Mouse (Mus musculus): Measurements from ENCODE around the gene Gm7579. TPM values are rescaled to one million over a fixed set of nuclear protein-coding genes. Genes with fewer than 3 reads are reported as not detected.
"Not testable (repeated sequence)": the region's sequence is repeated elsewhere in the genome, so short reads cannot be mapped to it uniquely, and the experiment has no call there.

The Gm7579 gene
- polyA plus RNA-seq, 1 experiment from 2014 or later = not detected

DNA sequence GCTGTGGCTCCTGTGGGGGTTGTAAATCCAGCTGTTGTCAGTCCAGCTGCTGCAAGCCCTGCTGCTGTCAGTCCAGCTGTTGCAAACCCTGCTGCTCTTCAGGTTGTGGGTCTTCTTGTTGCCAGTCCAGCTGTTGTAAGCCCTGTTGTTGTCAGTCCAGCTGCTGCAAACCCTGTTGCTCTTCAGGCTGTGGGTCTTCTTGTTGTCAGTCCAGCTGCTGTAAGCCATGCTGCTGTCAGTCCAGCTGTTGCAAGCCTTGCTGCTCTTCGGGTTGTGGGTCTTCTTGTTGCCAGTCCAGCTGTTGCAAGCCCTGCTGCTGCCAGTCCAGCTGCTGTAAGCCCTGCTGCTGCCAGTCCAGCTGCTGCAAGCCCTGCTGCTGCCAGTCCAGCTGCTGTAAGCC is 477 bp downstream of the Gm7579 start:
- H3K27ac ChIP-seq; ATAC-seq (ENCODE audit: insufficient number of reproducible peaks, insufficient read depth, low FRiP score, low TSS enrichment, low read depth); H3K9me3 ChIP-seq; H3K4me3 ChIP-seq; H3K36me3 ChIP-seq; H3K4me2 ChIP-seq; H3K4me1 ChIP-seq; H3K9ac ChIP-seq; H3K27me3 ChIP-seq: not testable (repeated sequence)
- WGBS = 57% methylated on average over 1 of the region's 1 CpGs

DNA sequence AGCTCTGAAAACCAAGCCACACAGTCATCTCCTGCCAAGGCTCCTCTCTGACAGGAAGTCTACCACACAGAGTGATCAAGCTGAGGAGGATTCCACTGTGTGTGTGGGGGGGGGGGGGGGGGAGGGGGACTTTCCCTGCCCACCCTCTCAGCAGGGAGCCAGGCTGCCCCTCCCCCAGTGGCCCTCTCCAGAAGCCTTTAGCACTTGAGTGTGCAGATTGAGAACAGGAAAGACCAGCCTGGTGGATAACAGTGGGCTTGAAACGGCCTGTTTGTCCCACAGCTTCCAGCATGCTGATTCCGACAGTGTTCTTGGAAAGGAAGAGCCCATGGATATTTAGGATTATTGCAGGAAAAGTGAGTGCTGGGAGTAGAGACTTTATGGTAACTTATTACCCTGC is 12.9 kb downstream of the Gm7579 start:
- Histone ChIP-seq H3K9me3 (no peaks in the 10 kb centered on the region), H3K27ac (no peak overlapping the region), H3K4me1 (peaks cover 21% of the 10 kb centered on the region), H3K9ac (no peak overlapping the region), H3K27me3 (0 out of 2 replicates have a peak, but pooled peaks cover 3% of the 10 kb centered on the region), H3K4me3 (no peak overlapping the region), H3K4me2 (no peak overlapping the region), H3K36me3 (no peaks in the 10 kb centered on the region)
- ATAC-seq (ENCODE audit: insufficient number of reproducible peaks, insufficient read depth, low FRiP score, low TSS enrichment, low read depth) = no peak
- 32% methylated on average over 2 of the region's 2 CpGs for WGBS

DNA sequence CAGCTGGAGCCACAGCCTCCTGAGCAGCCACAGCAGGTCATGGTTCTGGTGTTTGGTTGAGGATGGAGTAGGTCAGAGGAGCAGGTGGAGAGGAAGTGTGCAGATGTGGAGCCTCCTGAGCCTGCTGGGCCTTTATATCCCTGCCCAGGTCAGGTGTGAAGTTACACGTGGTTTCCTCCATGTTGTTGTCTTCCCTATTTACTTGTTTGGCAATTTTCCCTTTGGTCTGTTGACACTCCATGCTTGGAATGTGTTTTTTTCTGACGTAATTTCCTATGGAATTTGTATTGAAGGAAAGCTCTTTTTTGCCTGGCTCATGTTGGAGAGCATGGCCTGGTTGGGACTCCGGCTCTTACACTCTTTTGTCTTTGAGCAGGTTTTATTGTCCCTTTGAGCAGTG is 18.2 kb downstream of the Gm7579 start, which contains the start of gene Krtap5-5:
Gene Krtap5-5, minus strand, starts transcription at position 101 of the 400 bp plus-strand sequence.
- 53% methylated on average over 3 of the region's 3 CpGs for WGBS
- not testable (repeated sequence) for H3K27me3 ChIP-seq; H3K27ac ChIP-seq; H3K36me3 ChIP-seq; ATAC-seq (ENCODE audit: insufficient number of reproducible peaks, insufficient read depth, low FRiP score, low TSS enrichment, low read depth); H3K9ac ChIP-seq; H3K4me2 ChIP-seq; H3K4me3 ChIP-seq; H3K9me3 ChIP-seq
- H3K4me1 ChIP-seq = peaks cover 14% of the 10 kb centered on the region

DNA sequence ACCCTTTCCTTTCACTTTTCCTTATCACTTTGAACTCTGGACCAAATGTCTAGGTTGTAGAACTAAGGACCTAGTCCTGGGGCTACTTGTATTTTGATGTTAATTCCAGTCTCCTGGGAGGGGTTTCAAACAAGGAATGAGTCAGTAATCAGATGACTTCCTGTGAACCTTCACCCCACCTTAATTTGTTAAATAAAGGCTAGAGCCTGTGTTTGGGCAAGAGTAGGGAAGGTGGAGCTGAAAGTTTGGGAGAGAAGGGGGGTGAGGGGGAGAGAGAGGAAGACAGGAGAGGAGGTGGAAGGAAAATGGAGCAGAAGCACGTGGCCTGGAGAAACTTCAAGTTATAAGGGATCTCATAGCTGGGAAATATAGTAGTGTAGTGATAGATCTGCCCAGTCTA is 19.9 kb downstream of the Gm7579 start:
- H3K4me3 ChIP-seq = no peak overlapping the region
- H3K4me2 ChIP-seq = no peak overlapping the region
- H3K36me3 ChIP-seq = no peaks in the 10 kb centered on the region
- WGBS = 15% methylated on average over 1 of the region's 1 CpGs
- peaks cover 3% of the 10 kb centered on the region for H3K4me1 ChIP-seq
- H3K9ac ChIP-seq = no peak overlapping the region
- H3K27ac ChIP-seq = no peak overlapping the region
- peaks cover 6% of the 10 kb centered on the region; the same call in 1 of the 2 replicates for H3K9me3 ChIP-seq
- ATAC-seq (ENCODE audit: insufficient number of reproducible peaks, insufficient read depth, low FRiP score, low TSS enrichment, low read depth) = no peak
- H3K27me3 ChIP-seq = 0 out of 2 replicates have a peak, but pooled peaks cover 3% of the 10 kb centered on the region

DNA sequence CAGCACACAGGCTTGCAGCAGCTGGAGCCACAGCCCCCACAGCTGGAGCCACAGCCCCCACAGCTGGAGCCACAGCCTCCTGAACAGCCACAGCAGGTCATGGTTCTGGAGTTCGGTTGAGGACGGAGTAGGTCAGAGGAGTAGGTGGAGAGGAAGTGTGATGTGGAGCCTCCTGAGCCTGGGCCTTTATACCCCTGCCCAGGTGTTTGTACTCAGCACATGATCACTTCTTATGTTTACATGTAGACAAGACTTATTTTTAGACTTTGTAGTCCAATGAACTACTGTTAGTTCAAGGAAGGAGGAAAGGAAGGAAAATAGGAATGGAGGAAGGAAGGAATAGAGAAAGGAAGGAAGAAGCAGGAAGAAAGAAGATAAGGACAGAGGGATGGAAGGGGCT is 29.3 kb downstream of the Gm7579 start, which contains the start of gene Gm40460:
Gene Gm40460, minus strand, starts transcription at position 101 of the 400 bp plus-strand sequence.
- no peaks in the 10 kb centered on the region for H3K4me1 ChIP-seq
- ATAC-seq (ENCODE audit: insufficient number of reproducible peaks, insufficient read depth, low FRiP score, low TSS enrichment, low read depth) = no peak
- H3K4me3 ChIP-seq = no peak within 1 kb of the TSS
- H3K27me3 ChIP-seq = no peaks in the 10 kb centered on the region; the same call in 1 of the 2 replicates
- no peak within 1 kb of the TSS for H3K9ac ChIP-seq
- no peak within 1 kb of the TSS for H3K27ac ChIP-seq
- no peaks in the 10 kb centered on the region for H3K36me3 ChIP-seq
- no peaks in the 10 kb centered on the region for H3K9me3 ChIP-seq
- no peak within 1 kb of the TSS for H3K4me2 ChIP-seq
- WGBS = 30% methylated on average over 2 of the region's 2 CpGs

DNA sequence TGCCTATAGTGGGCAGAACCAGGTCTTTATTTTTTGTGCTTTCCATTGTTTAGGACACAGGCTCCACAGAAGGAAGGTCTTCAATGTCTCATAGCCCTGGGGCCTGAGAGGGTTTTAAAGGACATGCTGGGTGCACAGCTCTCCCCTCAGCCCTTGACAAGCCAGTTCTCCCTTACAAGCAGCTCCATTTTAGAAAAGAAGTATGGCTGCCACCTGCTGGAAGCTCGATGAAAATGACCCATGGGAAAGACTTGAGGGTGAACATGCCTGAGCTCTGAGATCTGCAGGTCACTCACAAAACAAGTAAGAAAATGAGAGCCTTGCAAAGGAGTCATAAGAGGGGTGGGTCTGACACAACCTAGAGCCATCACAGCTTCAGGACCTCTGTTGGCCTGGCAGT is 38.2 kb downstream of the Gm7579 start:
- no peak overlapping the region for H3K9ac ChIP-seq
- H3K27ac ChIP-seq = no peak overlapping the region
- peaks cover 7% of the 10 kb centered on the region; the same call in 1 of the 2 replicates for H3K27me3 ChIP-seq
- H3K4me2 ChIP-seq = no peak overlapping the region
- H3K9me3 ChIP-seq = no peaks in the 10 kb centered on the region
- no peak overlapping the region for H3K4me3 ChIP-seq
- H3K36me3 ChIP-seq = no peaks in the 10 kb centered on the region
- no peaks in the 10 kb centered on the region for H3K4me1 ChIP-seq
- ATAC-seq (ENCODE audit: insufficient number of reproducible peaks, insufficient read depth, low FRiP score, low TSS enrichment, low read depth) = no peak
- WGBS = 0% methylated on average over 1 of the region's 1 CpGs

DNA sequence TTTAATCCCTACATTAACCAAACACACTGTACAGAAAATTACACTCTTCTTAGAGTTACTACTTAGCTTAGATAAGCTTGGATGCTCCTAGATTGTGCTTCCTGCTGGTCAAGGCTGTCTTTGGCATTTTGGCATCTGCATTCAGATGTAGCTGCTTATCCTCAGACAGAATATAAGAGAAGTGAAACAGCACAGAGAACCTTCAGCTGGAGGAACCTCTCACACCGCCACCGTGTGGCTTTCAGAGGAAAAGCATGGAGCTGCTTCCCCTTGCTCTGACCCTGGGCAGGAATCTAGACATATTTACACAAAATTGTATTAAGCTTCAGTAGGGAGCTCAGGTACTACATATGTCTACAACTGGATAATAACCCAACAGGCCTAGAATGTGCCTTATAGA is 43.9 kb downstream of the Gm7579 start:
- ATAC-seq (ENCODE audit: insufficient number of reproducible peaks, insufficient read depth, low FRiP score, low TSS enrichment, low read depth) = no peak
- H3K9ac ChIP-seq = no peak overlapping the region
- no peaks in the 10 kb centered on the region for H3K36me3 ChIP-seq
- H3K4me3 ChIP-seq = no peak overlapping the region
- WGBS = 0% methylated on average over 2 of the region's 2 CpGs
- H3K4me1 ChIP-seq = no peaks in the 10 kb centered on the region
- no peak overlapping the region for H3K4me2 ChIP-seq
- H3K9me3 ChIP-seq = no peaks in the 10 kb centered on the region
- peaks cover 7% of the 10 kb centered on the region for H3K27me3 ChIP-seq
- no peak overlapping the region for H3K27ac ChIP-seq

DNA sequence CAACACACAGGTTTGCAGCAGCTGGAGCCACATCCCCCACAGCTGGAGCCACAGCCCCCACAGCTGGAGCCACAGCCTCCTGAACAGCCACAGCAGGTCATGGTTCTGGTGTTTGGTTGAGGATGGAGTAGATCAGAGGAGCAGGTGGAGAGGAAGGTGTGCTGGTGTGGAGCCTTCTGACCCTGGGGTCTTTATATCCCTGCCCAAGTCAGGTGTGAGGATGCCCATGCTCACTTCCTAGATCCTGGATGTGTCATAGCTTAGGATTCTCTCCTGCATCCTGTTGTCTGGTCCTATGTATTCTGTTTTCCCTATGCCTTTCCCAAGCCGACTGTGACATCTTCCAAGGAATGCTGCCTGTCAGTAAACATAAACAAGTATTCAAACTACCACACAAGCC is 46.6 kb downstream of the Gm7579 start, which contains the start of gene Gm2431:
Gene Gm2431, minus strand, starts transcription at position 101 of the 400 bp plus-strand sequence.
- 46% methylated on average over 1 of the region's 1 CpGs for whole genome bisulfite sequencing

More for the DNA sequence above, 46.6 kb downstream of the Gm7579 start, which contains the start of gene Gm2431:
- not testable (repeated sequence) for H3K9me3 ChIP-seq; H3K27me3 ChIP-seq; H3K9ac ChIP-seq; H3K4me3 ChIP-seq; ATAC-seq (ENCODE audit: insufficient number of reproducible peaks, insufficient read depth, low FRiP score, low TSS enrichment, low read depth); H3K27ac ChIP-seq; H3K36me3 ChIP-seq; H3K4me2 ChIP-seq; H3K4me1 ChIP-seq

Other genes starting within 250 kb of the Gm7579 start
- 66.1 and 69.2 TPM in 2 replicates for gene Mob2, start 150.8 kb upstream of the Gm7579 start, polyA plus RNA-seq (2015; fragmentation: Nextera tagmentation; extraction: Ambion mirVana)
- 2.4 and 2.6 TPM in 2 replicates for gene Dusp8, start 116.0 kb upstream of the Gm7579 start, polyA plus RNA-seq (2015; fragmentation: Nextera tagmentation; extraction: Ambion mirVana)
- gene Gm45618, start 91.1 kb upstream of the Gm7579 start, polyA plus RNA-seq (2015; fragmentation: Nextera tagmentation; extraction: Ambion mirVana) = not detected in 2 replicates
- gene Gm39115, start 75.8 kb upstream of the Gm7579 start, polyA plus RNA-seq (2015; fragmentation: Nextera tagmentation; extraction: Ambion mirVana) = not detected in 2 replicates
- gene Gm45337, start 67.3 kb upstream of the Gm7579 start, polyA plus RNA-seq (2015; fragmentation: Nextera tagmentation; extraction: Ambion mirVana) = not detected in 2 replicates
- gene Gm29735, start 54.7 kb upstream of the Gm7579 start, polyA plus RNA-seq (2015; fragmentation: Nextera tagmentation; extraction: Ambion mirVana) = not detected in 2 replicates
- gene Gm4553, start 46.1 kb upstream of the Gm7579 start, polyA plus RNA-seq (2015; fragmentation: Nextera tagmentation; extraction: Ambion mirVana) = not detected in 2 replicates
- not detected in 2 replicates for gene Krtap5-2, start 35.9 kb upstream of the Gm7579 start, polyA plus RNA-seq (2015; fragmentation: Nextera tagmentation; extraction: Ambion mirVana)
- gene Gm10153, start 21.5 kb upstream of the Gm7579 start, polyA plus RNA-seq (2015; fragmentation: Nextera tagmentation; extraction: Ambion mirVana) = not detected in 2 replicates
- not detected in 2 replicates for gene Krtap5-3, start 10.5 kb upstream of the Gm7579 start, polyA plus RNA-seq (2015; fragmentation: Nextera tagmentation; extraction: Ambion mirVana)
- gene Krtap5-5, start 18.1 kb downstream of the Gm7579 start, polyA plus RNA-seq (2015; fragmentation: Nextera tagmentation; extraction: Ambion mirVana) = not detected in 2 replicates
- not detected in 2 replicates for gene Gm40460, start 29.2 kb downstream of the Gm7579 start, polyA plus RNA-seq (2015; fragmentation: Nextera tagmentation; extraction: Ambion mirVana)
- gene Gm2431, start 46.5 kb downstream of the Gm7579 start, polyA plus RNA-seq (2015; fragmentation: Nextera tagmentation; extraction: Ambion mirVana) = not detected in 2 replicates
- not detected in 2 replicates for gene Gm4559, start 62.5 kb downstream of the Gm7579 start, polyA plus RNA-seq (2015; fragmentation: Nextera tagmentation; extraction: Ambion mirVana)
- not detected in 2 replicates for gene Krtap5-1, start 85.3 kb downstream of the Gm7579 start, polyA plus RNA-seq (2015; fragmentation: Nextera tagmentation; extraction: Ambion mirVana)
- not detected in 2 replicates for gene Krtap5-4, start 91.7 kb downstream of the Gm7579 start, polyA plus RNA-seq (2015; fragmentation: Nextera tagmentation; extraction: Ambion mirVana)
- 2.5 and 3.3 TPM in 2 replicates for gene Ifitm10, start 161.9 kb downstream of the Gm7579 start, polyA plus RNA-seq (2015; fragmentation: Nextera tagmentation; extraction: Ambion mirVana)
- not detected in 2 replicates for gene Gm49369, start 170.8 kb downstream of the Gm7579 start, polyA plus RNA-seq (2015; fragmentation: Nextera tagmentation; extraction: Ambion mirVana)
- 210 and 222 TPM in 2 replicates for gene Ctsd, start 176.2 kb downstream of the Gm7579 start, polyA plus RNA-seq (2015; fragmentation: Nextera tagmentation; extraction: Ambion mirVana)
- gene Syt8, start 223.0 kb downstream of the Gm7579 start, polyA plus RNA-seq (2015; fragmentation: Nextera tagmentation; extraction: Ambion mirVana) = 0.37 and 0.66 TPM in 2 replicates
- gene Tnni2, start 229.9 kb downstream of the Gm7579 start, polyA plus RNA-seq (2015; fragmentation: Nextera tagmentation; extraction: Ambion mirVana) = 7.7 and 8.4 TPM in 2 replicates
- gene Lsp1, start 248.9 kb downstream of the Gm7579 start, polyA plus RNA-seq (2015; fragmentation: Nextera tagmentation; extraction: Ambion mirVana) = 28.5 and 29.2 TPM in 2 replicates